Mouse (Mus musculus) fat pad, adult 2 months (tissue): ENCODE measurements around the gene Cd46.

Experiments
- DNase-seq: peaks from one replicate; pipeline ENCODE4 v3.0.0-alpha.2; 2011; ENCODE audit warnings: low read depth, low spot score; ENCODE audit errors: extremely low read depth

Gene Cd46

GRCm38 (mm10) chr1:195018089-195018999, 73.7 kb downstream of the Cd46 start:
- DNase-seq = no peak

GRCm38 (mm10) chr1:195017626-195018025, 74.4 kb downstream of the Cd46 start:
- DNase-seq = no peak

GRCm38 (mm10) chr1:195016811-195017501, 75.1 kb downstream of the Cd46 start:
- no peak for DNase-seq

GRCm38 (mm10) chr1:195015281-195015680, 76.8 kb downstream of the Cd46 start:
- no peak for DNase-seq

GRCm38 (mm10) chr1:195014201-195014885, 77.7 kb downstream of the Cd46 start:
- DNase-seq = no peak

- DNase-seq = no peak
Measured at GRCm38 (mm10) chr1:195012531-195012930, 79.5 kb downstream of the Cd46 start.

- DNase-seq = no peak
Measured at GRCm38 (mm10) chr1:195006267-195006666, 85.8 kb downstream of the Cd46 start.

GRCm38 (mm10) chr1:195004194-195004593, 87.9 kb downstream of the Cd46 start:
- no peak for DNase-seq

- DNase-seq = no peak
Measured at GRCm38 (mm10) chr1:195003328-195003727, 88.7 kb downstream of the Cd46 start.

GRCm38 (mm10) chr1:194998396-194998795, 93.7 kb downstream of the Cd46 start:
- DNase-seq = no peak

GRCm38 (mm10) chr1:194995196-194995595, 96.9 kb downstream of the Cd46 start:
- DNase-seq = no peak

GRCm38 (mm10) chr1:194994262-194994661, 97.8 kb downstream of the Cd46 start:
- no peak for DNase-seq

- no peak for DNase-seq
Measured at GRCm38 (mm10) chr1:194993409-194993988, 98.5 kb downstream of the Cd46 start.

- DNase-seq = no peak
Measured at GRCm38 (mm10) chr1:194992589-194993317, 99.3 kb downstream of the Cd46 start.

- no peak for DNase-seq
Measured at GRCm38 (mm10) chr1:194991654-194992053, 100.4 kb downstream of the Cd46 start.

- DNase-seq = no peak
Measured at GRCm38 (mm10) chr1:194990976-194991375, 101.1 kb downstream of the Cd46 start.

- no peak for DNase-seq
Measured at GRCm38 (mm10) chr1:194989024-194989423, 103.0 kb downstream of the Cd46 start.
